Mouse (Mus musculus) forelimb bud, embryonic 11.5 days (tissue): Measurements from ENCODE around the gene Asic3.

Experiments used
- DNase-seq: peaks from one replicate; pipeline ENCODE4 v3.0.0-alpha.2; 2012; ENCODE audit warnings: low read depth, low spot score

The Asic3 gene

DNA sequence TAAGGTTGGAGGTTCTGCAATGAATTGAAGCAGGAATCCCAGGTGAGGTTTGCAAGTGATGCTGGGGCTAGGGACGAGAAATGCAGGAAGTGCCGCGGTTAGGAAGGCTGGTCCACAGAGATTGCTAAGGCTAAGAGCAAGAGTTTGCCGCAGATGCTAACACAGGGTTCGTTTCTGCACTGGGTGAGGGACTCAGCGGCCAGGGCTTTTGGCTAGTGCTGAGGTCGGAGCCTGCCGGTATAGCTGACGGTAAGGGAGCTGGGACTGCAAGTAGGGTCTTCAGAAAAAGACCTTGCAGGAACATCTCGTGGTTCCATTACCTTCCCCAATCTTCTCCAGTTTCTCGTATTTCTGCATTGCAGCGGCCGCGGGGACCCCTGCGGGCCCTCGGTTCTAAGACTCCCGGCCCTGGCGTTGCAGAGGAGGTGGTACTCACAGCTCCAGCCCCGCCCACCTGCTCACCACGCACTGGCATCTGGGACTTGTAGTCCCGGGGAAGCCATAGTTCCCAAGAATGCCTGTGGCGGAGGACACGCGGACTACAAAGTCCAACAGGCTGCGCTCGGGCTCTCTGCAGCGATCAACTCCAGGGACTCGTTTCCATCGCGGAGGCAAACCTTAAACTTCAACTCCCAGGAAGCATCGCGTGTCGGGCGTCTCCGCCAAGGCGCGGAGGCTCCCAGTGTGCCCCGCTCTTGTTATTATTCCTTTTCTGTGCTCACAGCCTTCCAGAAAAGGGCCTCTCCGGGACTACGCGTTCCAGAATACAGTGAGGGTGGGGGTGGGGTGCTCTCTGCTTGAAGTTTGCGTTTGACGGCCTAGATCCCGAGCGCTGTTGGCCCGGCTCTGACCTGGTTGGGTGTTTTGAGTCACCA lies 10.2 kb downstream of the Asic3 start, which contains the start of the genes Cdk5 and Slc4a2:
Gene Cdk5, minus strand, starts transcription at position 402 of the 875 bp plus-strand sequence.
Gene Slc4a2, plus strand, starts transcription at position 709 of the 875 bp plus-strand sequence.
- DNase-seq = peak; percentile 99

- DNase-seq = no peak
Observed at GRCm38 (mm10) chr5:24424004-24424781, 11.0 kb downstream of the Asic3 start.

DNA sequence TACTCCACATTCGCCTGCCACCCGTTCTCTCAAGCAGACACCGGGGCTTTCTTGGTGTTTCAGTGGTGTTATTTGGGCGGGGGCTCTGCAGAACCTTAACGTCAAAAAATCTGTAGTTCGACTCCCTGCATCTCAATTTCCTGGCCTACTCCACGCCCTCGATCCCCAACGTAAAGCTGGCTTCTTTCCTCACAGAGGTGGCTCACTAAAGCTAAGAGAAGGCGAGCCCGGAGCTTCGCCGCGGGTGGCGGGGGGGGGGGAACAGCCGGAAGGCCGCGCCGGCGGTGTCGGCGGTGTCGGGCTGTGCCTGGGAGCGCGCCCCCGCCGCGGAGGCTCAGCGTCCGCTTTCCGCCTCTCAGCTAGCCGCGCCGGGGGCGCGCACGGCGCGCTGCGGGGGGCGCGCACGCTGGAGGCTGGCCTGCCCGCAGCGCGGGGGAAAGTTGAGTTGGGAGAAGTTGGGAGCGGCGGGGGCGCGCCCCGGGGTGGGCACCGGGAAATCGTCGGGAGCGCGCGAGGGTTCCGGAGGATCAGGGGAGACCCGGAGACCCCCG lies 11.7 kb downstream of the Asic3 start:
- DNase-seq = peak; percentile 88

- no peak for DNase-seq
Observed at GRCm38 (mm10) chr5:24425421-24426036, 12.3 kb downstream of the Asic3 start.

DNA sequence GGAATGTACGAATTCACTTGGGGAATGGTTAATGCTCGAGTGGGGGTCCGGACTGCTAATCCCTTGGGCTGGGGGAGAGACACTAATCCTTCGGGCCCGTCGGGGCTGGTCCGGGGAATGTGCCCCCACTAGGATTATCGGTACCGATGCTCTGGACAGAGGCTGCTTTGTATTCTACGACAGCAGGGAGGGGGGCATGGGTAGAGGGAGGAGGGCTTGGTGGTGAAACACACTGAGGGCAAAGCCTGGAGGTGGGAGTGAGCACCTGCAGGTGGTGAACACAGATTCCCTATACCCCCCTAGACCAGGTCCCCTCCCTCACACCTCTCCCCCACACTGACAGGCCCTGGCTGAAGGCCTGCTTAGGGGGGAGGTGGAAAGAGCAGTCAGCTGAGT lies 12.8 kb downstream of the Asic3 start:
- no peak for DNase-seq

DNA sequence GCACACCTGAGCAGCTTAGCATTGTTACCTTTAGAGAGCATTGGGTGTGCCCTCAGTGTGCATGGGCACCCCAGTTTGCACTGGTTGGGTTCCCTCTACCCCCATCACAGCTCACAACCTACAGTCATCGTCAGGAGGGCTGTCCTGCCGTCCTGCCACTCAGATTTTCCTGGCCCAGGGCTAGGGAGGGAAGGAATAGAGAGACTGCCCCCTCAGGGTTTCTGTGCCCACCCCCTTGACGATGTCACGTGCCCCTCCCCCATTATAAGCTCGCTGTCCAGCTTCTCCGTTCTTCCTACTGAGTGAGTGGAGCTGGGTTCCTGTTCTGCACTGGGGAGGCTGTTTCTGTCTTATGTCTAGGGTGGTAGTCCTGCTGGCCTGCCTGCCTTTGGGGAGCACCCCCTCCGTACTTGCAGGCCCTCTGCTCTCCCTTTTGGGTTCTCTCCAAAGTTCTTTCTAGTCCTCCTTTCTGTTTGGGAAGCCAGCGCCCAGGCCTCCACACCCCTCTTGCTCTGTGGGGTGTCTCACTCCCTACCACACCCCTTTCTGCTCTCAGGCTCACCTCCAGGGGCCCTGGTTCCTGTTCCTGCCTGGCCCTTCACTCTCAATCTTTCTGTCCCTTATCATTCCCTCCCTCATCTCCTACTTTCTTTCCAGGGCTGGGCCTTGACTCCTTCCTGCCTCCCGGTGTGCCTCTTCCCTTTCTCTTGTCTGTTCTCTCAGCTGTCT lies 13.5 kb downstream of the Asic3 start:
- no peak for DNase-seq

- no peak for DNase-seq
Observed at GRCm38 (mm10) chr5:24427285-24427633, 14.1 kb downstream of the Asic3 start.

DNA sequence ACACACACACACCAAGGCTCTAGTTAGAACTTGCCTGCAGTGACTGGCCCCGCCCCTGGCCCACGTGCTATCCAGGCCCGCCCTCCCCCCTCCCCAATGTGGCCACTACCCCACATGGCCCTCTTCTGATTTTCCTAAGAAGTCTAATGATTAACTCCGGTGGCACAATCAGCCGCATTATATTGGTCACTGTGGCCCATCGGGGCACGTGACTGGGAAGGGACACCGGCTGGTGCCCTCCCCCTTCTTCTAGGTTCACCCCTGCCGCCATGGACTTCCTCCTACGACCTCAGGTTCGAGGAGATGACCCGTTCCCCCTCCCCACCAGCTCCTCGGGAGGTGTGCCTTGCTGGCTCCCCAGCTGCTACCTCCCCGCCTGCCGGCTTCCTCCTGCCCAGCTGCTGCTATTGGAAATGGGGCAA lies 14.8 kb downstream of the Asic3 start:
- DNase-seq = no peak

GRCm38 (mm10) chr5:24428596-24428995 lies 15.4 kb downstream of the Asic3 start:
- DNase-seq = no peak

GRCm38 (mm10) chr5:24433993-24434392 lies 20.8 kb downstream of the Asic3 start:
- DNase-seq = no peak

- no peak for DNase-seq
Observed at GRCm38 (mm10) chr5:24441187-24441586, 28.0 kb downstream of the Asic3 start.

GRCm38 (mm10) chr5:24442029-24442428 lies 28.8 kb downstream of the Asic3 start:
- no peak for DNase-seq

DNA sequence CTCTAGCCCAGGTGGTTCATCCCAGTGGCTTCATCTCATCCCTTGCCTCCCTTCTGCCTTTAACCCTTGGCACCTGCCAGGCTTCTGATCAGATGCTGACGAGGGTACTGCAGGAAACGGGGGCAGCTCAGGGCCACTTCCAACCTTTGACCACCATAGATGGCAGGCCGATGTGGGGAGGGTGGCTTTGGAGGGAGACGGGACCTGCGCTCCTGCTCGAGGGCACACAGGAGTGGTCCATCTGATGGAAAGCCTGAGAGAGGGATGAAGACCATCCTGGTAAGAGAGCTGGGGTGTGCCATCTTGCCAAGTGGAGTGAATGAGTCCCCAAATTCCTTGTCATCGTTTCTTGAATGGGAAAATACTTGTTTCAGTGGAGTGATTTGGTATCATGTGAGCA lies 30.0 kb downstream of the Asic3 start:
- DNase-seq = no peak

DNA sequence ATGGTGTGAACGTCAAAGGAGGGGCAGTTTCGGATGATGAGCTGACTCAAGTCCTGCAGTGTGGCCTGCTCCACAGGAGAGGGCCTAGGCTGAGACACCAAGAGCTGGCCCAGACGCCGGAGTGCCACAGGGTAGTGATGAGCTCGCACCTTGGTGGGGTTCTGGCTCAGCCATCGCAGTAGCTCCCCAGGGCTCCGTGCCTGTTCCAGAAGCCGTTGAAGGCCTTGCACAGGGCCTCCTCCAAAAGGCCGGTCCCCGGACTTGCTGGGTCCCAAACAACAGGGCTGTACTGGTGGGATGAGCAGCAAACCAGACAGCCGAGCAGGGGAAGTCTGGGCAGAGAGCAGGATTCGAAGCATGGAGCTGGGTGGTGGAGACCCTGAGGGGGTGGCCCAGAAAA lies 30.7 kb downstream of the Asic3 start:
- no peak for DNase-seq

- peak; percentile 84 for DNase-seq
Observed at GRCm38 (mm10) chr5:24444746-24445427, 31.7 kb downstream of the Asic3 start, which contains the start of gene Fastk. Fastk (minus strand) TSS chr5:24445287.

GRCm38 (mm10) chr5:24445428-24446080 lies 32.4 kb downstream of the Asic3 start:
- DNase-seq = no peak

- DNase-seq = no peak
Observed at GRCm38 (mm10) chr5:24446630-24447029, 33.4 kb downstream of the Asic3 start.

DNA sequence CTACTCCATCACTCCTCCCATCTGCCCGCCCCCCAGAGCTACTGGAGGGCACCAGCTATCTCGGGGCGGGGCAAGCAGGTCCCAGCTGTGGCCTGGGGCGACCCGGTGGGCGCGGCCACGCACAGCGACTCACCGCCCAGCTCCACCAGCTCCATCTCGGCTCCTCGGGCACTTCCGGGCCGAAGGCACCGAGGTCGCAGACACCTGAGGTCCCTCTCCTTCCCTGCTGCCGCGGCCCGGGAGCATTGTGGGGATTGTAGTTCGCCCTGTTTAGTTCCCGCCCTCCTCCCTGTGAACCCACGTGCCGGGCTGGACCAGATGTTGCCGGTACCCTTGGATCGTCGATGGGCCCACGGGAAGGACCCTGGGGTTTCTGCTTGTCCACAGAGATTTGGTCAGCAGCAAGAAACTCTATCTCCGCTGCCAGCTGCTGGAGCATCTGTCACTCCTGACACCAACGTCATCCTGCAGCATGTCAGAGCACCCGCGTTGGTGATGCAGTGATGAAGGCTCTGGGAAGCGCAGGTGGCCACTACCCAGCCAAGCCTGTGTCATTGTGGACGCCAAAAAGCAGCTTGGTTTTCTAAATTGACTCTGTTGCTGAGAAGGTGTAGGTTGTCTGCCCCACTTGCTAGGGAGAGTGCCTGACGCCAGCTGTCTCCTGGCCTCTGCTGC lies 34.6 kb downstream of the Asic3 start, which contains the start of gene Tmub1:
Gene Tmub1, minus strand, starts transcription at position 231 of the 675 bp plus-strand sequence.
- DNase-seq = peak; percentile 84
